Mouse (Mus musculus) MEL (cell line): ENCODE results near the gene Rftn1.

Experiments
- CTCF ChIP-seq, 3 experiments: IDR thresholded peaks in 2 of 3; conservative IDR thresholded peaks in 1 of 3; 2 replicates each; pipeline ENCODE4 v1.5.1; 2011 to 2012; ENCODE audit warnings: low read length in 3 of 3, low read depth in 2 of 3, mild to moderate bottlenecking in 2 of 3, improper control_type of control experiment in 1 of 3, inconsistent platforms in 1 of 3, mixed read lengths in 1 of 3, moderate library complexity in 1 of 3; ENCODE audit not compliant: control insufficient read depth in 1 of 3, insufficient read depth in 1 of 3, poor library complexity in 1 of 3, severe bottlenecking in 1 of 3
- E2F4 ChIP-seq: IDR thresholded peaks from 2 replicates; pipeline ENCODE4 v1.6.1; 2011; ENCODE audit warnings: low read depth, low read length, improper control_type of control experiment, borderline replicate concordance
- ELF1 ChIP-seq: IDR thresholded peaks from 2 replicates; pipeline ENCODE4 v1.6.1; 2014; ENCODE audit warnings: low read depth, mild to moderate bottlenecking, inconsistent platforms, low read length, improper control_type of control experiment, moderate library complexity
- EP300 ChIP-seq, 2 experiments: IDR thresholded peaks; 2 replicates each; pipeline ENCODE4 v1.6.1; 2011; ENCODE audit warnings: improper control_type of control experiment in 2 of 2, low read length in 2 of 2, low read depth in 1 of 2, mild to moderate bottlenecking in 1 of 2
- HCFC1 ChIP-seq: IDR thresholded peaks from 2 replicates; pipeline ENCODE4 v1.6.1; 2012; ENCODE audit warnings: low read depth, mild to moderate bottlenecking, inconsistent platforms, low read length, improper control_type of control experiment, moderate library complexity
- KAT2A ChIP-seq: conservative IDR thresholded peaks from 2 replicates; pipeline ENCODE4 v1.6.1; 2012; ENCODE audit warnings: low read depth, low read length, improper control_type of control experiment, inconsistent platforms
- MAX ChIP-seq: IDR thresholded peaks from 2 replicates; pipeline ENCODE4 v1.6.1; 2011; ENCODE audit warnings: low read length, improper control_type of control experiment
- MAZ ChIP-seq: IDR thresholded peaks from 2 replicates; pipeline ENCODE4 v1.6.1; 2012; ENCODE audit warnings: low read depth, mild to moderate bottlenecking, inconsistent platforms, low read length, improper control_type of control experiment
- NELFE ChIP-seq: IDR thresholded peaks from 2 replicates; pipeline ENCODE4 v1.6.1; 2011; ENCODE audit warnings: low read depth, low read length, improper control_type of control experiment
- POLR2A ChIP-seq, 2 experiments: IDR thresholded peaks; 2 replicates each; pipeline ENCODE4 v1.6.1; 2011 to 2012; ENCODE audit warnings: low read length in 2 of 2, mild to moderate bottlenecking in 2 of 2, control low read depth in 1 of 2, improper control_type of control experiment in 1 of 2, low read depth in 1 of 2, moderate library complexity in 1 of 2; ENCODE audit not compliant: control insufficient read depth in 1 of 2, insufficient read depth in 1 of 2, poor library complexity in 1 of 2
- SIN3A ChIP-seq: IDR thresholded peaks from 2 replicates; pipeline ENCODE4 v1.6.1; 2012; ENCODE audit warnings: low read length, improper control_type of control experiment, inconsistent platforms
- TBP ChIP-seq: IDR thresholded peaks from 2 replicates; pipeline ENCODE4 v1.8.0; 2011; ENCODE audit warnings: low read depth, low read length, improper control_type of control experiment

DNA sequence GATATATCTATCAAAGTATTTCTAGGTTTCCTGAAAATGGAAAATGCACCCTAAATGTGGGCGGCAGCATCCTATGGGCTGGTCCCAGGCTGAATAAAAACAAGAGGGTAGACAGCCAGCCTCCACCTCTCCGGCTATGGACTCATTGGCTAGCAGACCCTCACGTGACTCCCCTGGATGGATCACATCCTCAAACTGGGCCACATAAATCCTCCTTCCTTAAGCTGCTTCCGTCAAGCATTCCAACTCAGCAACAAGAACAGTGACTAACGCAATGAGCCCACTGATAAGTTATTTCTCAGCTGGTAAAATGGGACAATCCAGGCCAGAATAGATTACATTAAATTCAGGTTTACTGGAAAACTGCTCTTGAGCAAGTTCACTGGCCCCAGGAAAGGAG, 64.6 kb downstream of the Rftn1 start:
- TF ChIP-seq CTCF (IDR thresholded peaks at IDR 0.05 in 2 of 3, conservative IDR thresholded peaks at IDR 0.05 in 1 of 3; ENCODE audit: control insufficient read depth in 1 of 3, insufficient read depth in 1 of 3, low read depth in 2 of 3, low read length in 3 of 3, poor library complexity in 1 of 3, severe bottlenecking in 1 of 3) (no peak), KAT2A (no peak), TBP (no peak), POLR2A (IDR thresholded peaks at IDR 0.05; ENCODE audit: control insufficient read depth in 1 of 2, insufficient read depth in 1 of 2, low read depth in 1 of 2, low read length in 2 of 2, poor library complexity in 1 of 2) (no peak), ELF1 (no peak), NELFE (no peak), EP300 (IDR thresholded peaks at IDR 0.05; ENCODE audit: low read depth in 1 of 2, low read length in 2 of 2) (no peak), SIN3A (no peak), MAZ (no peak), E2F4 (no peak), HCFC1 (no peak), MAX (no peak)
